Mouse (Mus musculus) Patski (cell line): ENCODE results near the gene Alppl2. TPM values are rescaled to one million over a fixed set of nuclear protein-coding genes. Genes with fewer than 3 reads are reported as not detected.

Experiments used
- ATAC-seq: fragments of 100-300 bp; one replicate; pipeline ENCODE4 v1.8.0; 2021
- CTCF ChIA-PET: fragments of 350-600 bp; sonication (Branson Sonifier 250); formaldehyde crosslinking; loops from one replicate; lab custom pipeline; 2022; ENCODE audit warnings: inconsistent platforms; lab: Charles Lee
- POLR2A ChIA-PET: fragments of 350-600 bp; sonication (Branson Sonifier 250); formaldehyde crosslinking; loops from one replicate; lab custom pipeline; 2022; ENCODE audit warnings: antibody characterized with exemption, inconsistent platforms; lab: Charles Lee
- DNase-seq: peaks from one replicate; pipeline ENCODE4 v3.0.0-alpha.2; 2011; ENCODE audit warnings: low read depth, low spot score
- H3K27me3 ChIP-seq: fragments of 371-371 bp; one replicate; pipeline ENCODE4 v1.5.1; 2021
- CTCF ChIP-seq: fragments of 100-300 bp; IDR thresholded peaks from one replicate; pipeline ENCODE4 v1.5.1; 2021
- in situ Hi-C: fragments of 300-500 bp; cut with MboI; formaldehyde crosslinking; loops from 3 replicates; pipeline ENCODE4 v1.11.1; 2018; ENCODE audit warnings: low pct_unique_long_range_greater_than_20kb, mixed read lengths
- polyA plus RNA-seq: library from polyadenylated mRNA; unstranded; gene quantifications from one replicate; pipeline ENCODE4 v1.2.3, GENCODE M21; 2021

The Alppl2 gene
- polyA plus RNA-seq, 1 experiment from 2014 or later = not detected

DNA sequence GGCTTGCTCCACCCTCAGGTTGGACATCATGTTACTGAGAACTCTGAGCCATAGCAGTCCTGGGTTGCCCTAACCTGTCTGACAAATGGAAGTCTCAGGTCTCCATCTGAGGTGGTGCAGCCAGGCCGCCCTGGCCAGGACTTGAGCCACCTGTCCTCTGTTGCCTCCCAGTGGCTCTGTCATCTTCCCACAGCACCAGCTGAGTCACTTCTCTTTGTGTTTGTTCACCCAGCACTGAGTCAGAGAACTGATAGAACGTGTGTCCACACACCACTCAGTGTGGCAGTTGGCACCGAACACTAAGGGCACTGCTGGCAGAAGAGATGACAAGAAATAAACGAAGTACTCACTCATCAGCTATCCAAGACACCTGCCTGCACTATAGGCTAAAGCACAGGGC lies 38.4 kb downstream of the Alppl2 start:
- ChIA-PET POLR2A (no interaction called here), CTCF (interaction anchor here (0.8 kb wide), 2 partner anchors 10 kb away, joined by 3 to 4 read pairs; no protein-coding TSS in a partner anchor)
- H3K27me3 ChIP-seq = no peaks in the 10 kb centered on the region
- DNase-seq = no peak
- ATAC-seq = no peak
- no peak for TF ChIP-seq CTCF
- in situ Hi-C loops = no loop called here

DNA sequence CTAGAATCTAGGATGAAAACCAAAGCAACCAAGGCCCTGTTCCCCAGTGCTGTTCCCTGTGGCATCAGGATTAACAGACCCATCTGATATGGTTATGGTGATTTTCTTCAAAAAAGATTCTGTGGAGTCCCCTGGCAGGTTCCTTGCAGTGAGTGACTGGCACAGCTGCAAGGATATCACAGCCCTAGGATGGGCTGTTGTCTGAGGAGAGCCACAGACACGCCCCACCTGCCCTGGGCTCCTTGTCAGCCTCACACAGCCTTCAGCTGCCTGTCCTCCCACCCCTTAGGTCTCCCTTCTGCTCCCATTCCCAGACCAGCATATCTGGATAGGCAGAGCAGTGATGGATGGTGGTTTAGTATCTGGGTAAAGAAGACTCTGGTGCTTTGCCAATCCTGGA lies 39.0 kb downstream of the Alppl2 start:
- ChIA-PET POLR2A (no interaction called here), CTCF (interaction anchor here (0.8 kb wide), 2 partner anchors 9 to 11 kb away, joined by 3 to 4 read pairs; no protein-coding TSS in a partner anchor)
- DNase-seq = no peak
- no peaks in the 10 kb centered on the region for H3K27me3 ChIP-seq
- no peak for TF ChIP-seq CTCF
- in situ Hi-C loops = no loop called here
- ATAC-seq = no peak

- in situ Hi-C loops = no loop called here
These were observed 39.7 kb downstream of the Alppl2 start for GRCm38 (mm10) chr1:87050072-87050471.

DNA sequence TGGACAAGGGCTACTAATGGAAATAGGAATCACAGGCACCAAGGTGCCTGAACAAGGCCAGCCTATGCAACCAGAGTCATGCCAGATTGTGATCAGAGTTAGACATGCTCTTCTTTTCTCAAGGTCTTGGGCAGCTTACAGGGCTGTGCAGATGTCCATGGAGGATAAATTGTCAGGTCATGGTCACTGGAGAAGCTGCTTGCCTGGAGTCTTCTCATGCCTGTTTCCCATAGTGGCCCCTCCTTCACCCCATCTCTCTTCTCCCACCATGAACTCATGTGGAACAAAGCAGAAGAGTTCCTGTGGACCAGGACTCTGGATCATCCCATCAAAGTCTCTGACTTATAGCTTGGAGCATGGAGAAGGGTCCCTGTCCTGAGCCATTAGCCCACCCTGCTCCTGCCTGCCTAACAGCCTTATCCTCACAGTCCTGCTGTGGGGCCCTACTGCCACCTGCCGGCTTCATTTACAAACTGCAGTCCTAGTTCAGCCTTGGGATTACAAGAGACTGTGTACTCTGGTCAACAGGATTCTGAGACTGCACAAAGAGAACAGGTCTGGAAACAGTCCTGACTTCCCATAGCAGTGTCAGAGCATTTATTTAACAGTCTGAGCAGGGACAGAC lies 47.8 kb downstream of the Alppl2 start:
- in situ Hi-C loops = loop anchor here (5.0 kb wide), 3 partner anchors 145 to 425 kb away; no protein-coding TSS in a partner anchor
- POLR2A ChIA-PET = no interaction called here
- no peak for DNase-seq

More at GRCm38 (mm10) chr1:87050072-87050471, 39.7 kb downstream of the Alppl2 start:
- no peak for ATAC-seq
- no peak for TF ChIP-seq CTCF
- no peak for DNase-seq
- no peaks in the 10 kb centered on the region for H3K27me3 ChIP-seq
- CTCF ChIA-PET = no interaction called here
- POLR2A ChIA-PET = no interaction called here

GRCm38 (mm10) chr1:87041119-87041518 lies 48.6 kb downstream of the Alppl2 start:
- ATAC-seq (no peak), DNase-seq (no peak)
- TF ChIP-seq CTCF = no peak
- in situ Hi-C loops = loop anchor here (5.0 kb wide), 3 partner anchors 146 to 424 kb away; no protein-coding TSS in a partner anchor
- no peaks in the 10 kb centered on the region for H3K27me3 ChIP-seq
- ChIA-PET POLR2A (interaction anchor here (1.3 kb wide), 1 partner anchor 390 kb away, joined by 3 read pairs; no protein-coding TSS in a partner anchor), CTCF (interaction anchor here (0.6 to 4.7 kb wide), 44 partner anchors 8 to 443 kb away, joined by 3 to 23 read pairs (median 4); partner anchors contain the start of gene Nppc)

More for the DNA sequence above, 47.8 kb downstream of the Alppl2 start:
- H3K27me3 ChIP-seq = no peaks in the 10 kb centered on the region
- CTCF ChIA-PET = interaction anchor here (0.6 to 4.7 kb wide), 27 partner anchors 9 to 444 kb away, joined by 3 to 23 read pairs (median 4); partner anchors contain the start of gene Nppc
- ATAC-seq = no peak
- no peak for TF ChIP-seq CTCF

- DNase-seq (no peak), ATAC-seq (no peak)
- no peak for TF ChIP-seq CTCF
- H3K27me3 ChIP-seq = no peaks in the 10 kb centered on the region
- CTCF ChIA-PET = interaction anchor here (1.0 to 1.2 kb wide), 2 partner anchors 9 to 179 kb away, joined by 3 to 4 read pairs; no protein-coding TSS in a partner anchor
- in situ Hi-C loops = loop anchor here (5.0 kb wide), 1 partner anchor 36 kb away; no protein-coding TSS in a partner anchor
- POLR2A ChIA-PET = interaction anchor here (1.3 kb wide), 1 partner anchor 10 kb away, joined by 3 read pairs; no protein-coding TSS in a partner anchor
These were observed 51.2 kb downstream of the Alppl2 start for GRCm38 (mm10) chr1:87038477-87039070.

Other genes with a start within 250 kb of the Alppl2 start
- 0.04 TPM for gene Alpi, start 11.7 kb upstream of the Alppl2 start, polyA plus RNA-seq
- 0.06 TPM for gene Akp3, start 35.0 kb upstream of the Alppl2 start, polyA plus RNA-seq
- gene Ecel1, start 66.6 kb upstream of the Alppl2 start, polyA plus RNA-seq = 0.45 TPM
- gene Prss56, start 93.4 kb upstream of the Alppl2 start, polyA plus RNA-seq = 0.06 TPM
- not detected for gene Chrnd, start 100.7 kb upstream of the Alppl2 start, polyA plus RNA-seq
- gene Chrng, start 114.7 kb upstream of the Alppl2 start, polyA plus RNA-seq = not detected
- gene Eif4e2, start 124.0 kb upstream of the Alppl2 start, polyA plus RNA-seq = 136 TPM
- gene Efhd1, start 174.4 kb upstream of the Alppl2 start, polyA plus RNA-seq = 26.0 TPM
- 107 TPM for gene Gigyf2, start 237.1 kb upstream of the Alppl2 start, polyA plus RNA-seq